Mouse (Mus musculus) G1E (cell line): ENCODE data around the gene Erbb2.

ENCODE experiments used
- CTCF ChIP-seq: IDR thresholded peaks from 2 replicates; pipeline ENCODE4 v1.5.1; 2012; ENCODE audit warnings: low read depth, low read length, inconsistent platforms, mixed read lengths
- GATA1 ChIP-seq: IDR thresholded peaks from 2 replicates; pipeline ENCODE4 v1.6.1; 2012; ENCODE audit warnings: borderline replicate concordance, low read length, inconsistent platforms, mixed read lengths
- GATA2 ChIP-seq: IDR thresholded peaks from 2 replicates; pipeline ENCODE4 v1.6.1; 2012; ENCODE audit warnings: low read depth, low read length, inconsistent platforms, borderline replicate concordance
- POLR2AphosphoS5 ChIP-seq: IDR thresholded peaks from 2 replicates; pipeline ENCODE4 v1.6.1; 2012; ENCODE audit warnings: low read depth, low read length, inconsistent platforms; ENCODE audit not compliant: insufficient replicate concordance
- TAL1 ChIP-seq: conservative IDR thresholded peaks from 2 replicates; pipeline ENCODE4 v1.6.1; 2012; ENCODE audit warnings: low read depth, low read length, inconsistent platforms, mixed read lengths

DNA sequence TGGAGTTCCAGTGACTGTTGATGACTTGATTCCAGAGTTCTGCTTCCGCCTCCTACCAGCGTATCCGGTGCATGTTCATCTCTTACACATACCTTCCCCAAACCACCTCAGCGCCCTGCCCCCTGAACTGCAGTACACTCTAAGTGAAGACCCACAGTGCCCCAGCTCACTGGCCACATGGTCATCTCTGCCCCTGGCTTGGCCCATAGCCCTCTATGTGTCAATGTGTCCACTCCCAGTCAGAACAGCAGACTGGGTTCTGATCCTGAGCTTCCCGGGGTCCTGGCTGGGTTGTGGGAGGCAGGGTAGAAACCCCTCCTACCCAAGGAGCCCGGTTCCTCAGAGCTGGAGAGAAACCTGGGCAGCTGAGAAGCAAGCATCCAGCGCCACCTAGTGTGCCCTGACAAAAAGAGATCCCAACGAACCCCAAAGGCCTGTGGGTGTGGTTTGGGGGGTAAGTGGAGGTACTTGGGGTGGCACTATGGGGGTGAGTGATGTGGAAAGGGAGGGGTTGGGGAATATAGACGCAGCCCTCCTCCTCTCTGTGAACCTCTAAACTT lies 23.0 kb upstream of the Erbb2 start:
- TF ChIP-seq CTCF, result no peak
- TF ChIP-seq POLR2AphosphoS5, result no peak
- TF ChIP-seq GATA1, result no peak
- TF ChIP-seq TAL1, result no peak
- no peak for TF ChIP-seq GATA2
